Mouse (Mus musculus): ENCODE measurements at regions not wholly inside any gene's neighbourhood (a gene's known extent, or its start where the extent isn't known, plus 50 kb on each side); places are given as distances from the start of the nearest gene placed in this dataset.

DNA sequence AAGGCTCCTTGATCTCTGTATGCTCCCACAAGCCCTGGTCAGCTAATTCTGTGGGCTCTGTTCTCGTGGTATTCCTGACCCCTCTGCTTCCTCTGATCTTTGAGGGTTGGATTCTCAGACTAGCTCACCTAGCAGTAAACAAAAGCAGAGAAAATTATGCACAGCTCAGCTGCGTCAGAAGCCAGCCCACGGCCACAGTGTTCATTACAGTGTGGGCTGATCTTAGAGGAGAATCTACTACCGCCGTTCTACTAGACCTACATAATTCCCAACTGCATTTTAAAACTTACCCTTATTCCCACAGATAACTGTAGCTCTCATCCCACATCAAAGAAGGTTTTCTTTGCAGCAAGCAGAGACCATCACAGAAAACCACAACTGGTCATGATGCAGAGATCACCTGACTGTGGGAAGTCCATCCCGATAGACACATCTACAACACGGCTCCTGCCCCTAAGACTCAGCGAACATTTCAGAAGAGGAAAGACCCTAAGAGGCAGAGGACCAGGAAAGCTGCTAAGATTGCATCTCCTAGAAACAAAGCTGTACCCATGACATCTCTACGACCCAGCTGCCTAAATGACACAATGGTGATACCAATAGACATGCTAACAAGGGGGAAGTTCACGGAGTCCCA is 49.8 kb upstream of the Ralgps2 start:
- Histone ChIP-seq H3K27me3 (0 out of 2 replicates have a peak, but pooled peaks cover 4% of the 10 kb centered on the region), H3K9ac (no peak overlapping the region), H3K4me1 (no peaks in the 10 kb centered on the region), H3K4me2 (replicated peaks) (no peak overlapping the region), H3K4me3 (replicated peaks) (no peak overlapping the region), H3K36me3 (no peaks in the 10 kb centered on the region), H3K27ac (replicated peaks) (no peak overlapping the region), H3K9me3 (replicated peaks) (no peaks in the 10 kb centered on the region)
- no peak for ATAC-seq (ENCODE audit: insufficient number of reproducible peaks, low FRiP score, low TSS enrichment, low read depth)
- WGBS: 77% methylated on average over 10 of the region's 10 CpGs

Data from embryonic facial prominence, embryonic 15.5 days (tissue).